Mouse (Mus musculus): ENCODE results near the gene Crim1. TPM values are rescaled to one million over a fixed set of nuclear protein-coding genes. Genes with fewer than 3 reads are reported as not detected.

Crim1 gene
- polyA plus RNA-seq, 1 experiment from 2014 or later: 5.6 TPM

DNA sequence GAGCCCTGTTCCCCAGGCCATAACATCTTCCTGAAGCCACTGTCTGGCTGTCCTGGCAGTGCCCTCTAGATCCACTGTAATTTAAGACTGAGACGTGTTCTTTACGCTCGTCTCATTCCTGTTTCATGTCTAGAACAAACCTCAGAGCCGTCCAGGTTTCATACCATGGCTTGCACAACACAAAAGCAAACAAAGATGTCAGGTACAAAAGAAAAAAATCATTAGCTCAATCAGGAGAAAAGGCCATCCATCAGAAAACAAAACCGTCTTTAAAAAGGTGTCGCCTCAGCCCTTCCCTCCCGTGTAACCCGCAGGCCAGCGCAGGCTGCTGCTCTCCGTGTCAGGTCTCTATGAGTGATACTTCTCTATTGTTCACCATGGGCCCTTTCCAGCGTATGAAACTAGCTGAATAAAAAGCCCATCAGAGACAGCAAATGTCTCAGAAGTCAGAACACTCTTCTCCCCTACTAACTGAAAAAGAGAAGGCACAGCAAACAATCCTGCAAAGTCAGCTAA lies 179.7 kb downstream of the Crim1 start:
- no peak for ATAC-seq (ENCODE audit: insufficient number of reproducible peaks, insufficient read depth, low FRiP score, low TSS enrichment, low read depth)
- no peaks in the 10 kb centered on the region for H3K9me3 ChIP-seq
- H3K4me1 ChIP-seq (replicated peaks): no peaks in the 10 kb centered on the region; the same call in 1 of the 2 replicates
- H3K4me2 ChIP-seq: no peak overlapping the region
- no peak overlapping the region for H3K9ac ChIP-seq (replicated peaks)
- H3K27me3 ChIP-seq: no peaks in the 10 kb centered on the region
- 84% methylated on average over 11 of the region's 11 CpGs for WGBS
- no peak overlapping the region for H3K27ac ChIP-seq
- no peak overlapping the region for H3K4me3 ChIP-seq (replicated peaks)
- H3K36me3 ChIP-seq: peaks cover 43% of the 10 kb centered on the region

DNA sequence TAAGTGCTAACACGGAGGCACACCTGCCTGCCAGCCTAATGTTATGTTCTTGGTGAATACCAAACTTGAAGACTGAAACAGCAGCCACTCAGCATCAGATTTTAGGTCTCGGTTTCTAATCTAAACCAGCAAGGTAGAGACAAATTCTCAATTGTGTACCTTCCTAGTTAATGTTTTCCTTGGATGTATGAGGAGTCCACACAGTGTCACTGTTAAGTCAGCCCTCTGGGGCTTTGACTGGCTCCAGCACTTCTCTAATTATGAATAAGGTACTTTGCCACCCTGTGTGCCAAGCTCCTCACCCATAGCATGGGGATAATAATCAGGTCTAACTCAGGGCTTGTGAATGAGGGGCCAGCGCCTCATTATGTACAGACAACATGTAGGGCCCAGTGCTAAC lies 182.3 kb downstream of the Crim1 start:
- ATAC-seq (ENCODE audit: insufficient number of reproducible peaks, insufficient read depth, low FRiP score, low TSS enrichment, low read depth): no peak
- Histone ChIP-seq H3K9me3 (no peaks in the 10 kb centered on the region), H3K9ac (replicated peaks) (no peak overlapping the region), H3K36me3 (peaks cover 32% of the 10 kb centered on the region), H3K4me1 (replicated peaks) (no peaks in the 10 kb centered on the region; the same call in 1 of the 2 replicates), H3K4me2 (no peak overlapping the region), H3K4me3 (replicated peaks) (no peak overlapping the region), H3K27ac (no peak overlapping the region), H3K27me3 (no peaks in the 10 kb centered on the region)
- WGBS: 87% methylated on average over 3 of the region's 3 CpGs

DNA sequence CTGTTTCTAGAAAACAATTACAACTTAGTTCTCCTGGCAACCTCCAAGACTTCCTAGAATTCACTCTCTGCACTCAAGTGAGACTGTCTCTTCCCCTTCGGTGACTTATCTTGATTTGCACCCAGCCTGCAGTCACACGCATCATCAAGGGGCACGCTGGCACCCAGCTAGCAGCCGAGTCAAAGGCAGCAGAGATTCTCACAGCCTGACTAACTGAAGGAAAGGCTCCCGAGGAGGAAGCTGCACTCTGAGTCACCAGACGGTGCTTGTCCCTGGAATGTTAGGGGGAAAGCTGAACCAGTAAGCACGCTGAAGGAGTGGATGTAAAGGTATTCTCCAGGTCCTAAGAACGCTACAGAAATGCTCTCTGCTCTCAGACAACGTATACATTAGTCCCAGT lies 187.6 kb downstream of the Crim1 start:
- no peak overlapping the region for H3K9ac ChIP-seq (replicated peaks)
- ATAC-seq (ENCODE audit: insufficient number of reproducible peaks, insufficient read depth, low FRiP score, low TSS enrichment, low read depth): no peak
- no peak overlapping the region for H3K27ac ChIP-seq
- no peaks in the 10 kb centered on the region for H3K9me3 ChIP-seq
- WGBS: 77% methylated on average over 9 of the region's 9 CpGs
- peaks cover 19% of the 10 kb centered on the region for H3K36me3 ChIP-seq
- H3K4me1 ChIP-seq (replicated peaks): no peaks in the 10 kb centered on the region
- H3K27me3 ChIP-seq: no peaks in the 10 kb centered on the region
- H3K4me3 ChIP-seq (replicated peaks): no peak overlapping the region
- H3K4me2 ChIP-seq: no peak overlapping the region

DNA sequence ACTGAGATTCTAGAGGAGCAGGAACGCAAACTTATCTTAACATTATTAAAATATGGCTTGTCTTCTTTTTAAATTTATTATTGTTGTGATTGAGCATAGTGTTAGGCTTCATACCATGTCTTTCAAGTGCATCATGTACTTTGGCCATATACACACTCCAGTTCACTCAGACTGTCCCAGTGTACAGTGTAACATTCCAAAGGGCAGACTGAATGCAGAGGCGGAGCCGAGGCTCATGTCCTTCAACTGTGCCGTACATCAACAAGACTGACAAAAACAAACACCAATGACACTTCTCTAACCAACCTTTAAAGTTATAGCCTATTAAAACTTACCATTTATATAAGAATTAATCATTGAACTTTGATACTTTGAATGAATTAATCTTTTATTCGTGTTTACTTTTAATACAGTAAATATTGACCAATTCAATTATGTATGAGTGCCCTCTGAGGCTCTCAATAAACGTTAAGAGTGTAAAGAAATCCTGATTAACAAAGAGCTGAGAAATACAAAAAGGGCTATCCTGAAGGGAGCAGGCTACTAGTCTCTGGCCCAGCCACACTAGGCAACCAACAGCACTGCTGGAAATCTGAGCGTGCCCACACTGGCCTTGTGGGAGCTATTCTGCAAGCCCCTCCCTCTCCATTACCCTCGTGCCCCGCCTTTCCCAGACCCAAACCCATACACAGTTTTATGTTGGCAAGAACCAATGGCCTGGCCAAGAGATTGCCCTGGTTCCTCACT lies 188.2 kb downstream of the Crim1 start:
- Histone ChIP-seq H3K9ac (replicated peaks) (no peak overlapping the region), H3K27ac (no peak overlapping the region), H3K27me3 (no peaks in the 10 kb centered on the region), H3K9me3 (no peaks in the 10 kb centered on the region), H3K4me2 (no peak overlapping the region), H3K4me1 (replicated peaks) (no peaks in the 10 kb centered on the region), H3K4me3 (replicated peaks) (no peak overlapping the region), H3K36me3 (peaks cover 13% of the 10 kb centered on the region)
- WGBS: 85% methylated on average over 9 of the region's 9 CpGs
- no peak for ATAC-seq (ENCODE audit: insufficient number of reproducible peaks, insufficient read depth, low FRiP score, low TSS enrichment, low read depth)

DNA sequence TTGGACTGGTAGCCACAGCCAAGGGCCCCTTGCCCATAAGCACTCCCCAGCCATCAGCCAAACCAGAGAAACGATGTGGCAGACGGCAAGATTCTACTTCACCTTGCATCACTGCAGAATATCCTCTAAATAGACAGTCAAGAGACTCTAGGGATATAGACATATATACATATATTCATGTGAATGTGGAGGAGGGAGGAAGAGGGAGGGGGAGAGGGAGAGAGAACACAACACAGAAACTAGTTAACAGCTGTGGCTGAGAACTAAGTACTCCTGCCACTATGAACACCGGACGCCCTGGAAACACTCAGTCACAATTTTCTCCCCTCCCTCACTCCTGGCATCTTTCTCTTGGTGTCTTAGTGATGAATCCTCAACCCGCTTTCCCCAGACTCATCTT lies 189.5 kb downstream of the Crim1 start:
- no peak overlapping the region for H3K4me3 ChIP-seq (replicated peaks)
- no peaks in the 10 kb centered on the region for H3K9me3 ChIP-seq
- H3K27ac ChIP-seq: no peak overlapping the region
- H3K4me1 ChIP-seq (replicated peaks): no peaks in the 10 kb centered on the region
- no peak for ATAC-seq (ENCODE audit: insufficient number of reproducible peaks, insufficient read depth, low FRiP score, low TSS enrichment, low read depth)
- no peak overlapping the region for H3K9ac ChIP-seq (replicated peaks)
- no peaks in the 10 kb centered on the region for H3K27me3 ChIP-seq
- peaks cover 9% of the 10 kb centered on the region for H3K36me3 ChIP-seq
- WGBS: 95% methylated on average over 5 of the region's 5 CpGs
- no peak overlapping the region for H3K4me2 ChIP-seq

DNA sequence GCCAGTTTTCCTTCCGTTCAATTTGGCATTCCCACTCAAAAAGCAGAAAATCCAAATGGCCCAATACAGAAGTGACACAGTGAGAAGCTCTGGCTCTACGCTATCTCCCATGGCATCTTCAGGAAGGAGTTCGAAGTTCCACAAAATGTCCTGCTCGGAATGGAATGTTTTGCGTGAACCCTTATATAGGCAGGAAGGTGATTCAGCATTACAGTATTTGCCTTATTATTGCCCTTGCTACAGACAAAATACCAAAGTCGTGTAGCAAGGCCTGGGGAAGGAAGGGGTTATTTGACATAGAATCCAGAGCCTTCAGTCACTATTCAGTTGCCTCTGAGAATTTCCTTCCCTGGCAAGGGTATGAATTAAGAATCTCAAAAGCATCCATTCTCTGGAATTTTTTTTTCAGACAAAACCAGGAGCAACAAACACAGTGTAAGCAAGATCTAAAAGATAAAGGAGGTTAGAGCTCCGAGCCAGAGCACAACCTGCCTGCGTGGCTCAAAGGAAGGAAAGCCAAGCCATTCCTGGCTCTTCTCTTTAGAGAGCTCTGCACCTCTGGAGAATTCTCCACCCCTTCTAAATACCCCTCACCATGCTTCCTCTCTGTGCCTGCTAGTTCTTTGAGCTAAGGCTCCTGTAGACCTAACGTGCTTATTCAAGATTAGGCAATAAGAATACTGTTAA lies 192.5 kb downstream of the Crim1 start:
- H3K4me2 ChIP-seq: no peak overlapping the region
- no peak for ATAC-seq (ENCODE audit: insufficient number of reproducible peaks, insufficient read depth, low FRiP score, low TSS enrichment, low read depth)
- 75% methylated on average over 9 of the region's 9 CpGs for WGBS

DNA sequence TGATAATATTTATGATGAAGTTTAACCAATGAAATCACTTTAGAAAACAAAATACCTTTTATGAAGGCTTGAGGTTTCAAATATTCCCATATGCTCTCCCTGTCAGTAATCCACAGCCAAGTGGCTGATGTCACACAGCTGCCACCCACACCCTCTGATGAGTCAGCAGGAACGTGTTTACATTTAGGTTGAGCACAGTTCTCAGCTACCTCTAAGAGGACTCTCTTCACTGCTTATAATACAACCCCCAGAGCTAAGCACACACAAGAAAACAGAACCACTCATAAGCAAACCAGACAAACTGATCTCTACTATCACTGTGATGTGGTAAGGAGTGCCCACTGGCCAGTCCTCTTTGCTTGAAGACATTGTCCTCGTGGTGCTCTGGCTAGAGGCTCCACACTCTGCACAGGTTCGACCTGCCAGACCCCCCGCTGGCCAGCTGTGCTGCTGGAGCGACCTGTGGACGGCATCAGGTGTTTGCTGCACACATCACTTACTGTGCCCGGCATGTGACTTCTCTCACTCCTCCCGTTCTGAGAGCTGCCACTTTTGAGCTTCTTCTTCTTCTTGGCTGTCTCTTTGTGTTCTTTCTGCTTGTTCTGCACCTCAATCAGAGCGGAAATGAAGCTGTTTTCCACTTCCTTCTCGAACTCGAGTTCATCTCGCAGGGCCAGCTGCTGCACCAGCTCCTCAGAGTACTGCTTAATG lies 200.2 kb downstream of the Crim1 start:
- 82% methylated on average over 12 of the region's 12 CpGs for WGBS
- H3K36me3 ChIP-seq: peaks cover 50% of the 10 kb centered on the region
- H3K4me1 ChIP-seq (replicated peaks): no peaks in the 10 kb centered on the region
- H3K27ac ChIP-seq: no peak overlapping the region
- no peak overlapping the region for H3K4me3 ChIP-seq (replicated peaks)
- no peaks in the 10 kb centered on the region for H3K9me3 ChIP-seq
- no peak overlapping the region for H3K9ac ChIP-seq (replicated peaks)
- no peak for ATAC-seq (ENCODE audit: insufficient number of reproducible peaks, insufficient read depth, low FRiP score, low TSS enrichment, low read depth)
- no peak overlapping the region for H3K4me2 ChIP-seq
- no peaks in the 10 kb centered on the region for H3K27me3 ChIP-seq

More for the DNA sequence above, 192.5 kb downstream of the Crim1 start:
- no peak overlapping the region for H3K27ac ChIP-seq
- peaks cover 17% of the 10 kb centered on the region for H3K36me3 ChIP-seq
- no peaks in the 10 kb centered on the region for H3K4me1 ChIP-seq (replicated peaks)
- no peak overlapping the region for H3K9ac ChIP-seq (replicated peaks)
- no peaks in the 10 kb centered on the region for H3K27me3 ChIP-seq
- no peaks in the 10 kb centered on the region for H3K9me3 ChIP-seq
- no peak overlapping the region for H3K4me3 ChIP-seq (replicated peaks)

DNA sequence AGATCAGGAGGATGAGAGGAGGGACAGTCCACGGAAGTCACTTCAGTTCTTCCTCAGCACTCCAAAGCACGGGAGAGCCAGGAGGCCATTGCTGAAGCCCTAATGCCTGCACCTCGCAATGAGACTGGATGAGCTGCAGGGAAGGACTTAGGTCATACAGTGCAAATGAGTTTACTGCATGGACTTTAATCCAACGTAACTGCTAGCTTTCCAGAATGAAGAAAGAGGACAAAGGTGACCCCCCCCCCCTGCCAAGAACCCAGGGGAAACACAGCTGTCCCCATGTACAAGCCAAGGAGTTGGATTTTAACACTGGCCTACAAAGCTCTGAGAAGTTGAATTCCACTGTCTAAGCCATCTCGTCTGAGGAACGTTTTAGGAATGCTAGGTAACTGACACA lies 201.3 kb downstream of the Crim1 start:
- Histone ChIP-seq H3K4me2 (no peak overlapping the region), H3K27ac (no peak overlapping the region), H3K27me3 (no peaks in the 10 kb centered on the region), H3K9ac (replicated peaks) (no peak overlapping the region), H3K4me3 (replicated peaks) (no peak overlapping the region), H3K4me1 (replicated peaks) (no peaks in the 10 kb centered on the region), H3K36me3 (peaks cover 47% of the 10 kb centered on the region), H3K9me3 (no peaks in the 10 kb centered on the region)
- ATAC-seq (ENCODE audit: insufficient number of reproducible peaks, insufficient read depth, low FRiP score, low TSS enrichment, low read depth): no peak
- WGBS: 74% methylated on average over 6 of the region's 6 CpGs

DNA sequence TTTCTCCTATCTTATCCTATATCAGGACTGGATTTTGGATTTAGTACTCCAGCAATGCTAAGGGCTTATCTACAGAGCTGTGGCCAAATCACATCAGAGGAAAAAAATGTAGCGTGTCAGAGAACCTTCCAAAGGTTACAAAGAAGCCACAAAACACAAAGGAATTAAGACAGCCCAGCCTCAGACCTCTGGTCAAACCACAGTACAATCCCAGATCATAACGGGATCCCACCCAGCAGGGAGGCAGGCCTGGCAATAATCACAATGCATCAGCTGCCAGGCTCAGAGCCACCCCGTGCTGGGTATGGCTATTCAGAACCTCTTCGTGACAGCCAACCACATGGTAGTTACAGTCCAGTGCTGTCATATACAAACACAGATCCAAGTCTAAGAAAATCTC lies 201.7 kb downstream of the Crim1 start:
- Histone ChIP-seq H3K4me3 (replicated peaks) (no peak overlapping the region), H3K36me3 (peaks cover 47% of the 10 kb centered on the region), H3K9me3 (no peaks in the 10 kb centered on the region), H3K27me3 (no peaks in the 10 kb centered on the region), H3K4me2 (no peak overlapping the region), H3K27ac (no peak overlapping the region), H3K9ac (replicated peaks) (no peak overlapping the region), H3K4me1 (replicated peaks) (no peaks in the 10 kb centered on the region)
- 59% methylated on average over 4 of the region's 4 CpGs for WGBS
- no peak for ATAC-seq (ENCODE audit: insufficient number of reproducible peaks, insufficient read depth, low FRiP score, low TSS enrichment, low read depth)

DNA sequence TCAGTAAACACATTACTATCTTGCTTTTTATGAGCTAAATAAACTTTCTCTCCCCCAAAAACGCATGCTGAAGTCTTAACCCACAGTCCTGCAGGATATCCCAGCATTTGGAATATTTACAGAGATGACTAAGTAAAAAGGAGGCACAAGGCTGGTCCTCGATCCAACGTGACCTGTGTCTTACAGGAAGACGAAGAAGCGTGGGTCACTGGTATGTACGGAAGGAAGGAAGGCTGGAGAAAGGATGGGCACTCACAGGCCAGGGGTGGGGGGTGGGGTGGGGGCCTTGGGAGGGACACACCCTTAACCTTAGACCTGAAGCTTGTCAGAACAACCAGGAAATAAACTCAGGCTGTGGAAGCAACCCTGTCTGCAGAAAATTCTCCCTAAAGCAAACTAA lies 202.1 kb downstream of the Crim1 start:
- Histone ChIP-seq H3K4me1 (replicated peaks) (no peaks in the 10 kb centered on the region), H3K4me2 (no peak overlapping the region), H3K36me3 (peaks cover 47% of the 10 kb centered on the region), H3K4me3 (replicated peaks) (no peak overlapping the region), H3K27me3 (no peaks in the 10 kb centered on the region), H3K27ac (no peak overlapping the region), H3K9me3 (no peaks in the 10 kb centered on the region), H3K9ac (replicated peaks) (no peak overlapping the region)
- 82% methylated on average over 6 of the region's 6 CpGs for WGBS
- ATAC-seq (ENCODE audit: insufficient number of reproducible peaks, insufficient read depth, low FRiP score, low TSS enrichment, low read depth): no peak

DNA sequence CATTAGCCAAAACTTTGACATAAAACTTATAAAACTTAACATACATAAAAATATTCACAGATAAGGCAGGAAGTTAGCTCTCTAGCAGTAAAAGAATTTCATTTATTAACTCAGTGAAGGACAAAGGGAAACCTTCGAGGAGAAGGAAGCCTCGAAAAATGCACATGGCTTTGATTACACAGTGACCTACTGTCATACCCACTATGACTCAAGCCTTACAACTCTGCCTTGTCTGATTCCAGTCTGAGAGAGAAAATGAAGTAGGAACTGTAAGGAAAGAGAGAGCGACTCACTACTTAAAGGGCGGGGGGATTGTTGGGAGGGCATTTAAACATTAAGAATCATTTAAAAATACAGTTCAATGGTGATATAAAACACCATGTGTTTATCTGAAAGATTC lies 203.2 kb downstream of the Crim1 start:
- no peak overlapping the region for H3K9ac ChIP-seq (replicated peaks)
- no peak overlapping the region for H3K27ac ChIP-seq
- WGBS: 75% methylated on average over 4 of the region's 4 CpGs
- no peak overlapping the region for H3K4me2 ChIP-seq
- H3K4me1 ChIP-seq (replicated peaks): 0 out of 2 replicates have a peak, but pooled peaks cover under 1% of the 10 kb centered on the region
- peaks cover 40% of the 10 kb centered on the region for H3K36me3 ChIP-seq
- H3K9me3 ChIP-seq: no peaks in the 10 kb centered on the region
- H3K27me3 ChIP-seq: no peaks in the 10 kb centered on the region
- no peak for ATAC-seq (ENCODE audit: insufficient number of reproducible peaks, insufficient read depth, low FRiP score, low TSS enrichment, low read depth)
- H3K4me3 ChIP-seq (replicated peaks): no peak overlapping the region
